Mouse (Mus musculus): Measurements from ENCODE around the gene Cacna1e. TPM values are rescaled to one million over a fixed set of nuclear protein-coding genes. Genes with fewer than 3 reads are reported as not detected.

Cacna1e gene
- total and polyA plus RNA-seq, 3 experiments, result 0.60 to 8.5 (median 2.5) TPM

DNA sequence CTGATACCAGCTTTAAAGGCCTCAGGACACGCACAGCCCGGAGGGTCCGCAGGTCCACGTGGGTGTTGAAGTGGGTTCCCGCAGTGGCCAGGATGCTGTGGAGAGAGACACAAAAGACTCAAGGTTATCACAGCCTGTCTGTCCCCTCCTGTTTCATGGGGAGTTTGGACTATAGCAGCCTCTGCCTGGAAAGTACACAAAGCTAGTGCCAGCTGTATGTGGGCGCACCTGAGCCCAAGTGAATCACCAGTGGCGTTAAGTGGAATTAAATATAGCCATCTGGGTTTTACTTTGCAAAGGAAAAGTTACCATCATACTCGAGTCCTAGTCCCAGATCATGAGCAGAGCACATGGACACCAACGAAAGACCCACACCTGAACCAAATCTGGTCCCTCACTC lies 248.5 kb downstream of the Cacna1e start:
- Histone ChIP-seq H3K4me2 (ENCODE audit: insufficient read depth, low read depth, poor library complexity, severe bottlenecking) (no peak overlapping the region), H3K9ac (ENCODE audit: insufficient read depth, low read depth) (no peak overlapping the region), H3K27me3 (replicated peaks) (no peaks in the 10 kb centered on the region), H3K79me2 (replicated peaks; ENCODE audit: control insufficient read depth, extremely low read depth, insufficient read depth, poor library complexity, severe bottlenecking) (no peaks in the 10 kb centered on the region), H3K9me3 (replicated peaks; ENCODE audit: low read length) (no peaks in the 10 kb centered on the region), H3K36me3 (replicated peaks in 1 of 2; ENCODE audit: control insufficient read depth in 1 of 2, insufficient read depth in 1 of 2, low read length in 1 of 2) (peaks cover 6 to 28% of the 10 kb centered on the region in 2 experiments), H3K27ac (ENCODE audit: insufficient read depth, low read depth) (no peak overlapping the region), H3K4me3 (replicated peaks in 1 of 3; ENCODE audit: low read depth in 2 of 3, low read length in 2 of 3, poor library complexity in 1 of 3) (no peak overlapping the region), H3K4me1 (ENCODE audit: control insufficient read depth in 1 of 2, insufficient read depth in 2 of 2) (peaks cover 25 to 29% of the 10 kb centered on the region in 2 experiments)
- dilution Hi-C loops (cut with MboI; ENCODE audit: extremely low pct_ligation_motif_present, extremely low pct_unique_long_range_greater_than_20kb, low sequenced_read_pairs) (no loop called here), in situ Hi-C loops (cut with MboI; ENCODE audit: low pct_ligation_motif_present, low pct_unique_long_range_greater_than_20kb, low sequenced_read_pairs) (no loop called here)
- no peak for TF ChIP-seq RCOR1 (conservative IDR thresholded peaks at IDR 0.05; ENCODE audit: low read depth, low read length)
- TF ChIP-seq ETS1 (conservative IDR thresholded peaks at IDR 0.05; ENCODE audit: low read depth, low read length), result no peak
- no peak for TF ChIP-seq POLR2A (IDR thresholded peaks at IDR 0.05; ENCODE audit: low read depth, low read length)
- TF ChIP-seq MEF2A (IDR thresholded peaks at IDR 0.05; ENCODE audit: borderline replicate concordance, low read depth, low read length), result no peak
- TF ChIP-seq CHD1 (IDR thresholded peaks at IDR 0.05; ENCODE audit: low read depth, low read length), result no peak
- TF ChIP-seq BHLHE40 (IDR thresholded peaks at IDR 0.05; ENCODE audit: low read depth, low read length), result no peak
- no peak for TF ChIP-seq RAD21 (IDR thresholded peaks at IDR 0.05; ENCODE audit: low read depth, low read length)
- TF ChIP-seq JUND (conservative IDR thresholded peaks at IDR 0.05; ENCODE audit: low read depth, low read length), result no peak
- no peak for TF ChIP-seq TCF12 (IDR thresholded peaks at IDR 0.05; ENCODE audit: low read depth, low read length)
- TF ChIP-seq POLR2AphosphoS2 (IDR thresholded peaks at IDR 0.05; ENCODE audit: low read depth, low read length), result no peak
- no peak for TF ChIP-seq USF2 (conservative IDR thresholded peaks at IDR 0.05; ENCODE audit: low read depth, low read length)
- no peak for TF ChIP-seq MAZ (IDR thresholded peaks at IDR 0.05; ENCODE audit: low read depth, low read length)
- TF ChIP-seq PAX5 (IDR thresholded peaks at IDR 0.05; ENCODE audit: low read length), result no peak
- no peak for TF ChIP-seq UBTF (IDR thresholded peaks at IDR 0.05; ENCODE audit: low read depth, low read length)
- TF ChIP-seq MAFK (IDR thresholded peaks at IDR 0.05; ENCODE audit: insufficient replicate concordance, low read length), result no peak
- TF ChIP-seq NELFE (IDR thresholded peaks at IDR 0.05; ENCODE audit: low read depth, low read length), result no peak
- no peak for TF ChIP-seq EP300 (IDR thresholded peaks at IDR 0.05; ENCODE audit: low read length)
- no peak for DNase-seq (ENCODE audit: extremely low read depth)

GRCm38 (mm10) chr1:154632886-154633285 lies 251.4 kb downstream of the Cacna1e start:
- TF ChIP-seq TBP (conservative IDR thresholded peaks at IDR 0.05; ENCODE audit: low read depth, low read length) (no peak), EP300 (IDR thresholded peaks at IDR 0.05; ENCODE audit: low read length) (no peak), MEF2A (IDR thresholded peaks at IDR 0.05; ENCODE audit: borderline replicate concordance, low read depth, low read length) (no peak), E2F4 (IDR thresholded peaks at IDR 0.05; ENCODE audit: insufficient replicate concordance, low read depth, low read length) (no peak), MAX (IDR thresholded peaks at IDR 0.05; ENCODE audit: low read length) (no peak), CHD2 (IDR thresholded peaks at IDR 0.05; ENCODE audit: low read length) (no peak), TCF12 (IDR thresholded peaks at IDR 0.05; ENCODE audit: low read depth, low read length) (no peak), JUND (conservative IDR thresholded peaks at IDR 0.05; ENCODE audit: low read depth, low read length) (no peak), ETS1 (conservative IDR thresholded peaks at IDR 0.05; ENCODE audit: low read depth, low read length) (no peak), POLR2A (IDR thresholded peaks at IDR 0.05; ENCODE audit: low read depth, low read length) (no peak), SIN3A (IDR thresholded peaks at IDR 0.05; ENCODE audit: low read length) (no peak), KAT2A (IDR thresholded peaks at IDR 0.05; ENCODE audit: insufficient replicate concordance, low read length) (no peak), ZMIZ1 (IDR thresholded peaks at IDR 0.05; ENCODE audit: low read depth, low read length) (no peak), MYC (IDR thresholded peaks at IDR 0.05; ENCODE audit: low read depth, low read length) (no peak), RCOR1 (conservative IDR thresholded peaks at IDR 0.05; ENCODE audit: low read depth, low read length) (no peak), MAZ (IDR thresholded peaks at IDR 0.05; ENCODE audit: low read depth, low read length) (no peak)
- peaks cover 6 to 30% of the 10 kb centered on the region in 2 experiments for H3K36me3 ChIP-seq (replicated peaks in 1 of 2; ENCODE audit: control insufficient read depth in 1 of 2, insufficient read depth in 1 of 2, low read length in 1 of 2)
- in situ Hi-C loops (cut with MboI; ENCODE audit: low pct_ligation_motif_present, low pct_unique_long_range_greater_than_20kb, low sequenced_read_pairs), result no loop called here

More at GRCm38 (mm10) chr1:154632886-154633285, 251.4 kb downstream of the Cacna1e start:
- no peak overlapping the region for H3K4me2 ChIP-seq (ENCODE audit: insufficient read depth, low read depth, poor library complexity, severe bottlenecking)
- no peak for DNase-seq (ENCODE audit: extremely low read depth)
- no peak overlapping the region for H3K4me3 ChIP-seq (replicated peaks in 1 of 3; ENCODE audit: low read depth in 2 of 3, low read length in 2 of 3, poor library complexity in 1 of 3)
- no peaks in the 10 kb centered on the region for H3K79me2 ChIP-seq (replicated peaks; ENCODE audit: control insufficient read depth, extremely low read depth, insufficient read depth, poor library complexity, severe bottlenecking)
- no peak overlapping the region for H3K9ac ChIP-seq (ENCODE audit: insufficient read depth, low read depth)
- H3K27me3 ChIP-seq (replicated peaks), result no peaks in the 10 kb centered on the region
- H3K27ac ChIP-seq (ENCODE audit: insufficient read depth, low read depth), result no peak overlapping the region
- dilution Hi-C loops (cut with MboI; ENCODE audit: extremely low pct_ligation_motif_present, extremely low pct_unique_long_range_greater_than_20kb, low sequenced_read_pairs), result no loop called here
- H3K9me3 ChIP-seq (replicated peaks; ENCODE audit: low read length), result no peaks in the 10 kb centered on the region
- H3K4me1 ChIP-seq (ENCODE audit: control insufficient read depth in 1 of 2, insufficient read depth in 2 of 2), result peaks cover 13 to 20% of the 10 kb centered on the region in 2 experiments
